Mouse (Mus musculus): ENCODE measurements at regions not wholly inside any gene's neighbourhood (a gene's known extent, or its start where the extent isn't known, plus 50 kb on each side); places are given as distances from the start of the nearest gene placed in this dataset.

- in situ Hi-C loops (cut with MboI; ENCODE audit: low sequenced_read_pairs in 2 of 2, unreplicated experiment in 2 of 2) = no loop called here
- peak; percentile 70 for DNase-seq (ENCODE audit: low read depth, low spot score)
- TF ChIP-seq CHD2 (IDR thresholded peaks at IDR 0.05; ENCODE audit: low read depth, low read length) (peak; percentile 73; the same call in 1 of the 2 replicates), ZNF384 (IDR thresholded peaks at IDR 0.05; ENCODE audit: low read depth, low read length) (no peak), MAFK (IDR thresholded peaks at IDR 0.05; ENCODE audit: insufficient read depth, low read depth, low read length) (no peak)
- Histone ChIP-seq H3K9me3 (ENCODE audit: control insufficient read depth, insufficient read depth, low read depth, low read length) (no peaks in the 10 kb centered on the region), H3K36me3 (ENCODE audit: control insufficient read depth, insufficient read depth, low read length, poor library complexity, severe bottlenecking) (no peaks in the 10 kb centered on the region), H3K4me1 (ENCODE audit: control insufficient read depth in 2 of 2, insufficient read depth in 2 of 2, low read length in 2 of 2, poor library complexity in 1 of 2) (peaks cover 2 to 9% of the 10 kb centered on the region in 2 experiments; a peak in 1 of 4 replicates), H3K9ac (ENCODE audit: insufficient read depth, low read depth, low read length, poor library complexity, severe bottlenecking) (no peak overlapping the region), H3K4me3 (ENCODE audit: insufficient read depth in 1 of 2, low read depth in 1 of 2, low read length in 2 of 2, poor library complexity in 1 of 2, severe bottlenecking in 1 of 2) (no peak overlapping the region), H3K27ac (ENCODE audit: insufficient read depth, low read depth, low read length, poor library complexity, severe bottlenecking) (no peak overlapping the region)
These were observed 561.0 kb upstream of the A830018L16Rik start for GRCm38 (mm10) chr1:10852934-10853333.

DNA sequence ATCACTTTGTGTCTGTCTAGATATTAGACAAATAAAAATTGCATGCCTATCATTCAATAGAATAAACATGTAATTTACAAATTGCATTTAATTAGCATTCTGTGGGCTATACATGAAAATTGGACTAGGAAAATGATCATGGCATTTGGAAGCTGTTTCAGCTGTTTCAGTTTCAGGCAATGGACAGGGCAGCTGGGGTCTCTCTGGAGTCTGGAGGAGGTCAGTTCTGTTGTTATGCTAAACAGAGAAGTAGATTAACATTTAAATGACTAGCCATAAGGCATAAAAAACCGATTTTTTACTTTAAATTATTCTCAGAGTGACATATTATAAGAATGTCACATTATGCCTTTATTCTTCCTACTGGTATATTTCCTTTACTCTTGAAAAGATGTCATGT, 559.4 kb upstream of the A830018L16Rik start:
- Histone ChIP-seq H3K36me3 (ENCODE audit: control insufficient read depth, insufficient read depth, low read length, poor library complexity, severe bottlenecking) (no peaks in the 10 kb centered on the region), H3K4me1 (ENCODE audit: control insufficient read depth in 2 of 2, insufficient read depth in 2 of 2, low read length in 2 of 2, poor library complexity in 1 of 2) (peaks cover 2 to 9% of the 10 kb centered on the region in 2 experiments; a peak in 1 of 4 replicates), H3K9ac (ENCODE audit: insufficient read depth, low read depth, low read length, poor library complexity, severe bottlenecking) (no peak overlapping the region), H3K9me3 (ENCODE audit: control insufficient read depth, insufficient read depth, low read depth, low read length) (no peaks in the 10 kb centered on the region), H3K4me3 (ENCODE audit: insufficient read depth in 1 of 2, low read depth in 1 of 2, low read length in 2 of 2, poor library complexity in 1 of 2, severe bottlenecking in 1 of 2) (no peak overlapping the region), H3K27ac (ENCODE audit: insufficient read depth, low read depth, low read length, poor library complexity, severe bottlenecking) (no peak overlapping the region)
- TF ChIP-seq ZC3H11A (IDR thresholded peaks at IDR 0.05; ENCODE audit: borderline replicate concordance, low read depth, low read length) (no peak), HCFC1 (IDR thresholded peaks at IDR 0.05; ENCODE audit: borderline replicate concordance, insufficient read depth, low read length) (no peak), CHD2 (IDR thresholded peaks at IDR 0.05; ENCODE audit: low read depth, low read length) (no peak), ZNF384 (IDR thresholded peaks at IDR 0.05; ENCODE audit: low read depth, low read length) (no peak), MAFK (IDR thresholded peaks at IDR 0.05; ENCODE audit: insufficient read depth, low read depth, low read length) (no peak)
- no peak for DNase-seq (ENCODE audit: low read depth, low spot score)
- in situ Hi-C loops (cut with MboI; ENCODE audit: low sequenced_read_pairs in 2 of 2, unreplicated experiment in 2 of 2) = no loop called here

DNA sequence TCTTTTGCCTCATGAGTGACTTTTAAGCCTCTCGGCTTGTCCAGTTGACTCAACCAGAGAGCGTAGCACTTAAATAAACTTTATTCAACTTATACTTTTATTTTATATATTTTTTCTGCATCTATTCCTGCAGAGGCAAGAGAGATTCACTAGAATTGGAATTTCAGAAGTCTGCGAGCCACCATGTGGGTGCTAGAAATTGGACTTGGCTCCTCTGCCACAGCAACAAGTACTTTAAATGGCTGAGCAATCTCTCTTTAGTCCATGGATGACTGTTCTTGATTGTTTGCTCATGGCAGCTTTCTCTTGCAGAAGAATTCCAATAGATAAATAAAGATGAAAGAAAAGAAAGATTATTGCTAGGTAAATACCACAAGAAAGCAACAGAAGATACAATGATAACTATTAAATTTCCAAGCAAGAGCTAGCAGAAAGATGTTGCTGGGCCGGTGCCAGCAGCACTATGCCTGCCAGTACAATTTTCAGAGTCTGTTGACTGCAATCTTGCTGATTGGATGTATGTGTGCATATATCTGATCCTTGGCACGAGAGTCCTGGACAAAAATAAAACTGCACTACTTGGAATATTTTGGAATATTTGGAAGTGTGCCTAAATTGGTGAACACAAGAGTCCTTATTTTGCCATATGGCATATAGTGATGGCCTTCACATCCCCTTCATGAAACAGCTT, 542.6 kb upstream of the A830018L16Rik start:
- Histone ChIP-seq H3K4me3 (ENCODE audit: insufficient read depth in 1 of 2, low read depth in 1 of 2, low read length in 2 of 2, poor library complexity in 1 of 2, severe bottlenecking in 1 of 2) (no peak overlapping the region), H3K27ac (ENCODE audit: insufficient read depth, low read depth, low read length, poor library complexity, severe bottlenecking) (no peak overlapping the region), H3K4me1 (ENCODE audit: control insufficient read depth in 2 of 2, insufficient read depth in 2 of 2, low read length in 2 of 2, poor library complexity in 1 of 2) (no peaks in the 10 kb centered on the region), H3K36me3 (ENCODE audit: control insufficient read depth, insufficient read depth, low read length, poor library complexity, severe bottlenecking) (no peaks in the 10 kb centered on the region), H3K9me3 (ENCODE audit: control insufficient read depth, insufficient read depth, low read depth, low read length) (no peaks in the 10 kb centered on the region), H3K9ac (ENCODE audit: insufficient read depth, low read depth, low read length, poor library complexity, severe bottlenecking) (no peak overlapping the region)
- TF ChIP-seq MAFK (IDR thresholded peaks at IDR 0.05; ENCODE audit: insufficient read depth, low read depth, low read length) (no peak), HCFC1 (IDR thresholded peaks at IDR 0.05; ENCODE audit: borderline replicate concordance, insufficient read depth, low read length) (no peak), CHD2 (IDR thresholded peaks at IDR 0.05; ENCODE audit: low read depth, low read length) (no peak), ZNF384 (IDR thresholded peaks at IDR 0.05; ENCODE audit: low read depth, low read length) (no peak), ZC3H11A (IDR thresholded peaks at IDR 0.05; ENCODE audit: borderline replicate concordance, low read depth, low read length) (no peak)
- in situ Hi-C loops (cut with MboI; ENCODE audit: low sequenced_read_pairs in 2 of 2, unreplicated experiment in 2 of 2) = no loop called here
- DNase-seq (ENCODE audit: low read depth, low spot score) = no peak

DNA sequence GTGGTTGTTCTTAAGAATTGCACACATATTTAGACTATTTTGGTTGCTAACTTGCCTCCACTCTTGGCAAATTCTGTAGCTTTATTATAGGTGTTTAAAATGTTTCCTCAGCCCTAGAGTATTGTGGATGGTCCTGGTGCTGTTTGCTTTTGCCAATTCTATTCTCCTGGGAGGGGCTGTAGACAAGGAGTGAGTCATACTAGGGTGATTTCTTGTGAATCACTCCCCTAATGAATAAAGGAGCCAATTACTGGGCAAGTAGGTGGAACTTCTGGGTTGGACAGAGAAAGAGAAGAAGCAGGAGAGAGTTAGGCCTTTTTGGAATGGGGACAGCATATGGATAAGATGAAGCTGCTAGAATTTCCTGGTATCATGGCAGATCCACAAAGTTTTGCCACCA, 541.6 kb upstream of the A830018L16Rik start:
- no peak overlapping the region for H3K9ac ChIP-seq (ENCODE audit: insufficient read depth, low read depth, low read length, poor library complexity, severe bottlenecking)
- no peak overlapping the region for H3K27ac ChIP-seq (ENCODE audit: insufficient read depth, low read depth, low read length, poor library complexity, severe bottlenecking)
- H3K4me1 ChIP-seq (ENCODE audit: control insufficient read depth in 2 of 2, insufficient read depth in 2 of 2, low read length in 2 of 2, poor library complexity in 1 of 2) = no peaks in the 10 kb centered on the region
- no peaks in the 10 kb centered on the region for H3K36me3 ChIP-seq (ENCODE audit: control insufficient read depth, insufficient read depth, low read length, poor library complexity, severe bottlenecking)
- in situ Hi-C loops (cut with MboI; ENCODE audit: low sequenced_read_pairs in 2 of 2, unreplicated experiment in 2 of 2) = no loop called here
- TF ChIP-seq ZC3H11A (IDR thresholded peaks at IDR 0.05; ENCODE audit: borderline replicate concordance, low read depth, low read length) (no peak), ZNF384 (IDR thresholded peaks at IDR 0.05; ENCODE audit: low read depth, low read length) (no peak), MAFK (IDR thresholded peaks at IDR 0.05; ENCODE audit: insufficient read depth, low read depth, low read length) (no peak), HCFC1 (IDR thresholded peaks at IDR 0.05; ENCODE audit: borderline replicate concordance, insufficient read depth, low read length) (no peak), CHD2 (IDR thresholded peaks at IDR 0.05; ENCODE audit: low read depth, low read length) (no peak)
- no peak overlapping the region for H3K4me3 ChIP-seq (ENCODE audit: insufficient read depth in 1 of 2, low read depth in 1 of 2, low read length in 2 of 2, poor library complexity in 1 of 2, severe bottlenecking in 1 of 2)
- no peak for DNase-seq (ENCODE audit: low read depth, low spot score)
- no peaks in the 10 kb centered on the region for H3K9me3 ChIP-seq (ENCODE audit: control insufficient read depth, insufficient read depth, low read depth, low read length)
